Mouse (Mus musculus): ENCODE measurements around the gene Chaf1a. TPM values are rescaled to one million over a fixed set of nuclear protein-coding genes. Genes with fewer than 3 reads are reported as not detected.

Chaf1a gene
- polyA plus RNA-seq, 1 experiment from 2014 or later, result 24.7 TPM

DNA sequence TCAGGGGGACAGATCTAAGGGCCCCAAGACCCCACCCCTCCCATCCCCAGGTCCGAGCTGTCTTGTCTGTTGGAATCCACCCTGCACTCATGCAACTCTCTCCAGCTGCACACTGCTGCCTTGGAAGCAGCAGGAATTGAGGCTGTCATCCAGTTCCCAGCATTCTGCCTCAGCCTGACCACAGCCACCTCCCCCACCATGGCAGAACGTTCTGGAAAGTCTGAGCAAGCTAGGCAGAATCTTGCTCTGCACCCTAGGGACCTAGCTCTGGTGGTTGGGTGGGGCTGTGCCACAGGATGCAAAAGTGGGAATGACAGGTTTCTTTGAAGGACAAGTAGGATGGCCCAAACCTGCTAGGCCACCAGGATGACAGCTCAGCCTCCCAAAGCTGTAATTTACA lies 15.8 kb upstream of the Chaf1a start:
- Histone ChIP-seq H3K27ac (ENCODE audit: low read depth, low read length) (no peak overlapping the region), H3K9ac (ENCODE audit: low read length) (no peak overlapping the region), H3K27me3 (ENCODE audit: control insufficient read depth, insufficient read depth, low read length) (no peaks in the 10 kb centered on the region), H3K36me3 (ENCODE audit: control insufficient read depth, insufficient read depth, low read length) (no peaks in the 10 kb centered on the region), H3K9me3 (ENCODE audit: control insufficient read depth, low read length) (no peaks in the 10 kb centered on the region), H3K4me3 (ENCODE audit: low read depth, low read length) (no peak overlapping the region), H3K4me2 (no peak overlapping the region), H3K4me1 (ENCODE audit: control insufficient read depth, insufficient read depth, low read length) (peaks cover 7% of the 10 kb centered on the region)
- 60% methylated on average over 2 of the region's 2 CpGs for WGBS
- no peak for ATAC-seq (ENCODE audit: low FRiP score)
- DNase-seq (ENCODE audit: low spot score, missing footprints), result no peak

DNA sequence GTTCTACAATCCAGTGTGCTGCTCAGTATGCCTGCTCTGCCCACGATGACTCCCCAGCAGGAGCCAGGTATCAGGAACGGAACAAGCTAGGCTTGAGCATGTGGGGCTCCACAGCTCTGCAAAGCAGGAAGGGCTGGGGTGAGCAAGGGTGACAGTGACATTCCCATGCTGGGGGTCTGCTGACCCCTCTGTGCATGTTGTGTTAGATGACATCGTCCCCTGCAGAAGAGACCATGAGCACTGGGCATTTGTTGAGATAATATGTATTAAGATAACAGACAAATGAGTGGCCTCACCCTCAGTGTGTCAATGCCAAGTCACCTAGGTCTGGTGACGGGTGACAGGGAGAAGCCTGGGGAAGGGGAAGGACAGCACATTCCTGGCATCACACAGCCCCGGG lies 15.3 kb upstream of the Chaf1a start:
- no peaks in the 10 kb centered on the region for H3K27me3 ChIP-seq (ENCODE audit: control insufficient read depth, insufficient read depth, low read length)
- H3K36me3 ChIP-seq (ENCODE audit: control insufficient read depth, insufficient read depth, low read length), result no peaks in the 10 kb centered on the region
- H3K4me1 ChIP-seq (ENCODE audit: control insufficient read depth, insufficient read depth, low read length), result peaks cover 7% of the 10 kb centered on the region
- H3K4me3 ChIP-seq (ENCODE audit: low read depth, low read length), result no peak overlapping the region
- WGBS, result 84% methylated on average over 5 of the region's 5 CpGs
- no peaks in the 10 kb centered on the region for H3K9me3 ChIP-seq (ENCODE audit: control insufficient read depth, low read length)
- no peak for ATAC-seq (ENCODE audit: low FRiP score)
- no peak overlapping the region for H3K9ac ChIP-seq (ENCODE audit: low read length)
- H3K27ac ChIP-seq (ENCODE audit: low read depth, low read length), result no peak overlapping the region
- H3K4me2 ChIP-seq, result no peak overlapping the region
- DNase-seq (ENCODE audit: low spot score, missing footprints), result no peak

DNA sequence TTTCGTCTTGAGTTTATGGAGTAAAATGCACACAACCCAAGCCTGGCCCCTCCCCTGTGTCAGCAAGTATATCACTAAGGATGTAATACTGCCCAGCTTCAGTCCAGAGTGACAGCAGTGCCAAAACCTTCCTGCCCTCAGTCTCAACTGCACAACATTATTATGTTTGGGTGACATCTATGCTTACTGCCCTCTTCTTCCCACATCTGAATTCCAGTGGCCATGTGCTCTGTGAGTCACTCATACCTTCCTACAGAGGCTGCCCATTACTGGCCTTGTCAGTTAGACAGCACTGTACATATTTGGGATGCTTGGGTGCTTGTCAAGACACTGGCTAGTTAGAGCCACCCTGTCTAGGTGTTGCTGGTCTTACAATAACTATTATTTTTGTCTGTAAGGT lies 13.9 kb upstream of the Chaf1a start:
- Histone ChIP-seq H3K27me3 (ENCODE audit: control insufficient read depth, insufficient read depth, low read length) (no peaks in the 10 kb centered on the region), H3K27ac (ENCODE audit: low read depth, low read length) (no peak overlapping the region), H3K4me2 (no peak overlapping the region), H3K36me3 (ENCODE audit: control insufficient read depth, insufficient read depth, low read length) (no peaks in the 10 kb centered on the region), H3K9ac (ENCODE audit: low read length) (no peak overlapping the region), H3K9me3 (ENCODE audit: control insufficient read depth, low read length) (no peaks in the 10 kb centered on the region), H3K4me1 (ENCODE audit: control insufficient read depth, insufficient read depth, low read length) (peaks cover 7% of the 10 kb centered on the region), H3K4me3 (ENCODE audit: low read depth, low read length) (no peak overlapping the region)
- WGBS, result 96% methylated on average over 1 of the region's 1 CpGs
- no peak for ATAC-seq (ENCODE audit: low FRiP score)
- DNase-seq (ENCODE audit: low spot score, missing footprints), result no peak

DNA sequence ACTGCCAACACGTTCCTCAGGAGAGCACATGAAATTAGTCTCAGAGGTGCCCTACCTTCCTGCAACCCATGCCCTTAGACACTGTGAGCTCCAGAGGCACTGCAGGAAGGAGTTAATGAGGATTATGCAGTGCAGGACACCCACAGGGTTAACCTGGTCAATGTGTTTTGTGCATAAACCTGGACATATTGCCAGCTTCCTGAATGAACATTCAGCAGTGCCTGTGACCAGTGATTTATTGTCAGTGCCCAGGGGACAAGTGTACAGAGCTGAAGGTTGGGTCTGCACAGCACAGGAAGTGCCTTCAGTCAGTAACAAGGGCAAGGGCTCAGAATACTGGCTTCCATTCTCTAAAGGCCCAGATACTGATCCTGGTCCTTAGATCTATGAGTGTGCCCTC lies 13.4 kb upstream of the Chaf1a start:
- Histone ChIP-seq H3K4me3 (ENCODE audit: low read depth, low read length) (no peak overlapping the region), H3K9me3 (ENCODE audit: control insufficient read depth, low read length) (no peaks in the 10 kb centered on the region), H3K4me2 (no peak overlapping the region), H3K36me3 (ENCODE audit: control insufficient read depth, insufficient read depth, low read length) (no peaks in the 10 kb centered on the region), H3K27ac (ENCODE audit: low read depth, low read length) (no peak overlapping the region), H3K9ac (ENCODE audit: low read length) (no peak overlapping the region), H3K27me3 (ENCODE audit: control insufficient read depth, insufficient read depth, low read length) (no peaks in the 10 kb centered on the region), H3K4me1 (ENCODE audit: control insufficient read depth, insufficient read depth, low read length) (peaks cover 7% of the 10 kb centered on the region)
- DNase-seq (ENCODE audit: low spot score, missing footprints) (no peak), ATAC-seq (ENCODE audit: low FRiP score) (no peak)
- WGBS, result 73% methylated on average over 1 of the region's 1 CpGs

DNA sequence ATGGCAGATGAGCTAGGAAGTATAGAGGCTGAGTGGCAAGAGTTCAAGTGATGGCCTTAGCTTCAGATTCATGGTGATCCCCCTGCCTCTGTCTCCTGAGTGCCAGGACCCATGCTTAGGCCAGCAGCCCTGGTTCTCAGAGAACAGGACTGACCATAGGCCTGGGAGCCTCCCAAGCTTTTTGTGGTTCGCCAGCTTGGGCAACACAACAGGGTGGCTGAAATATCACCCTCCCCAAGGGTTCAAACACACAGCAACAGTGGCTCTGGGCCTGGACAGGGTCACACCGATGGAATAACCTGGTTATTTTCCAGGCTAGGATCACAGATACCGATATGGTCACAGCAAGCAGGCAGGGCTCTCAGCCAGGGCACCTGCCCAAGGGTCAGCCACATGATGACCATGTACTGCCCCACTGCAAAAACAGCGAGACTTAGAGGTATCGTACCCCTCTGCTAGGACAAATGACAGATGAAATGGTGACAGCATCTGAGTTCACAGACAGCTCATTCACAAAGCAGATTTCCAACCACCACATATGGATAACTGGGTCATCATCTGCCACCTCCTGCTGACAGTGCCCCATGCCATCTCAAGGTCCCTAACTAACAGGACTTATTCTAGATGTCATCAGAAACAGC lies 12.3 kb upstream of the Chaf1a start:
- Histone ChIP-seq H3K27ac (ENCODE audit: low read depth, low read length) (no peak overlapping the region), H3K4me3 (ENCODE audit: low read depth, low read length) (no peak overlapping the region), H3K36me3 (ENCODE audit: control insufficient read depth, insufficient read depth, low read length) (no peaks in the 10 kb centered on the region), H3K27me3 (ENCODE audit: control insufficient read depth, insufficient read depth, low read length) (no peaks in the 10 kb centered on the region), H3K4me1 (ENCODE audit: control insufficient read depth, insufficient read depth, low read length) (peaks cover 5% of the 10 kb centered on the region), H3K4me2 (no peak overlapping the region), H3K9me3 (ENCODE audit: control insufficient read depth, low read length) (no peaks in the 10 kb centered on the region), H3K9ac (ENCODE audit: low read length) (no peak overlapping the region)
- DNase-seq (ENCODE audit: low spot score, missing footprints), result no peak
- no peak for ATAC-seq (ENCODE audit: low FRiP score)
- 95% methylated on average over 5 of the region's 5 CpGs for WGBS

DNA sequence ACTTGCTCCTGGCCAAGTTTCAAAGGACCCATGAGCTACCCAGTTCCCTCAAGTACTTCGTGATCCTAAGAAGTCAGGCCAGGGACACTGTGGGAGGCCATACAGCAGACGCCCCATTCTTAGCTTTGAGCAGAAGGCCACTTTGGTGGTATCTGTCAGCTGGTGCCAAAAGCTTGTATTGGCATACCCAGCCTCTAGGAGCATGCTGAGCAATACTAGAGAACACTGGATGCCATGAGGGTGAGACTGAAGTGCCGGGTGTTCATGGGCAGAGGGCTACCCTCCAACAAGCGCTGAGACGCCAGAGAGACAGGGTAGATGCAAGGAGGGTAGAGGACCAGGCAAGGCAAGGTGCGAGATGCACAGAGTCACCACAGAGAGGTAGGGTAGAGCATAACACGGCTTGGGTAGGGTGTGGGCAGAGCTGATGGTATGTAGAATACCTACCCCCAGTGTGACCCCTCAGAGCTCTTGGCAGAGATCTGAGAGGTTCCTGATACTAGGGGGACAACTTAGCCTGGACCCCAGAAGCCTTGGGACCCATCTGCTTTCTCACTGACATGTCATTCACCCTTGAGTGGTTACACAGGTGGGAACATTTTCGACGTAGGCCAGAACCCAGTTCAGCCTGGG lies 9.9 kb upstream of the Chaf1a start:
- Histone ChIP-seq H3K27me3 (ENCODE audit: control insufficient read depth, insufficient read depth, low read length) (no peaks in the 10 kb centered on the region), H3K4me1 (ENCODE audit: control insufficient read depth, insufficient read depth, low read length) (peaks cover 5% of the 10 kb centered on the region), H3K36me3 (ENCODE audit: control insufficient read depth, insufficient read depth, low read length) (no peaks in the 10 kb centered on the region; the same call in 1 of the 2 replicates), H3K9ac (ENCODE audit: low read length) (no peak overlapping the region), H3K4me2 (no peak overlapping the region), H3K4me3 (ENCODE audit: low read depth, low read length) (no peak overlapping the region), H3K27ac (ENCODE audit: low read depth, low read length) (no peak overlapping the region), H3K9me3 (ENCODE audit: control insufficient read depth, low read length) (no peaks in the 10 kb centered on the region)
- 92% methylated on average over 9 of the region's 9 CpGs for WGBS
- ATAC-seq (ENCODE audit: low FRiP score), result no peak
- DNase-seq (ENCODE audit: low spot score, missing footprints), result no peak

DNA sequence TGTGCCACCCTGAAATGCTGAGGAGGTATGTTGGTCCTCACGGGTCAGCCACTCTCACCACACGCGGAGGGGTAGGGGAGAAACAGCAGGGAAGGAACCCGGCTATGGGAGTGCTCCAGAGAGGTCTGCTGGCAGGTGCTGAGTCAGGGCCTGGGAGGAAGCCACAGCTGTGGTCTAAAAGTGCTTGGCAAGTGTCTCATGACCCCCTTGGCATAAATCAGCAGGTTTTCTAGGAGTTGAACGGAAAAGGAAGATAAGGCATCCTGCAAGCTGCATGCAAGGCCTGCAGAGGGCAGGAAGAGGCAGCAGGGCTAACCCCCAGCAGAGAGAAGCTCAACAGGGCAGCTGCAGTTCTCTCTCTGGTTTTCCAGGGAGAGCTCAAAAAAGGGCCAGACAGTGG lies 9.3 kb upstream of the Chaf1a start:
- DNase-seq (ENCODE audit: low spot score, missing footprints) (no peak), ATAC-seq (ENCODE audit: low FRiP score) (no peak)
- Histone ChIP-seq H3K4me2 (no peak overlapping the region), H3K27ac (ENCODE audit: low read depth, low read length) (no peak overlapping the region), H3K9me3 (ENCODE audit: control insufficient read depth, low read length) (no peaks in the 10 kb centered on the region), H3K9ac (ENCODE audit: low read length) (no peak overlapping the region), H3K4me3 (ENCODE audit: low read depth, low read length) (no peak overlapping the region), H3K4me1 (ENCODE audit: control insufficient read depth, insufficient read depth, low read length) (peaks cover 9% of the 10 kb centered on the region), H3K36me3 (ENCODE audit: control insufficient read depth, insufficient read depth, low read length) (no peaks in the 10 kb centered on the region; the same call in 1 of the 2 replicates), H3K27me3 (ENCODE audit: control insufficient read depth, insufficient read depth, low read length) (no peaks in the 10 kb centered on the region)
- WGBS, result 75% methylated on average over 5 of the region's 5 CpGs

DNA sequence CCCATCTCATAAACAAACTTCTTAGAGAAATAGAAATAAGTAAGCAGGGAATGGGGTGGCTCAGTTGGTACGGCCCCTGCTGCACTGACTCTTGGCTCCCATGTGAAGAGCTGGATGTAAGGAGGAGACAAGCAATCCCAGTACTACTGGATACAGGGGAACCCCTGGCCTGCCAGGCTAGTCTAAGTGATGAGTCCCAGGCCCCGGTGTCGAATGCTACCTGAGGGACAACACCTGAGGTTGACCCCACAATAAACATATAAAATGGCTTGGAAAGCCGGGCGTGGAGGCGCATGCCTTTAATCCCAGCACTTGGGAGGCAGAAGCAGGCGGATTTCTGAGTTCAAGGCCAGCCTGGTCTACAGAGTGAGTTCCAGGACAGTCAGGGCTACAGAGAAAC lies 8.8 kb upstream of the Chaf1a start:
- Histone ChIP-seq H3K4me1 (ENCODE audit: control insufficient read depth, insufficient read depth, low read length) (peaks cover 9% of the 10 kb centered on the region), H3K4me3 (ENCODE audit: low read depth, low read length) (no peak overlapping the region), H3K27ac (ENCODE audit: low read depth, low read length) (no peak overlapping the region), H3K36me3 (ENCODE audit: control insufficient read depth, insufficient read depth, low read length) (no peaks in the 10 kb centered on the region; the same call in 1 of the 2 replicates), H3K9me3 (ENCODE audit: control insufficient read depth, low read length) (no peaks in the 10 kb centered on the region), H3K9ac (ENCODE audit: low read length) (no peak overlapping the region), H3K27me3 (ENCODE audit: control insufficient read depth, insufficient read depth, low read length) (no peaks in the 10 kb centered on the region), H3K4me2 (no peak overlapping the region)
- 94% methylated on average over 7 of the region's 7 CpGs for WGBS
- DNase-seq (ENCODE audit: low spot score, missing footprints), result no peak
- no peak for ATAC-seq (ENCODE audit: low FRiP score)

DNA sequence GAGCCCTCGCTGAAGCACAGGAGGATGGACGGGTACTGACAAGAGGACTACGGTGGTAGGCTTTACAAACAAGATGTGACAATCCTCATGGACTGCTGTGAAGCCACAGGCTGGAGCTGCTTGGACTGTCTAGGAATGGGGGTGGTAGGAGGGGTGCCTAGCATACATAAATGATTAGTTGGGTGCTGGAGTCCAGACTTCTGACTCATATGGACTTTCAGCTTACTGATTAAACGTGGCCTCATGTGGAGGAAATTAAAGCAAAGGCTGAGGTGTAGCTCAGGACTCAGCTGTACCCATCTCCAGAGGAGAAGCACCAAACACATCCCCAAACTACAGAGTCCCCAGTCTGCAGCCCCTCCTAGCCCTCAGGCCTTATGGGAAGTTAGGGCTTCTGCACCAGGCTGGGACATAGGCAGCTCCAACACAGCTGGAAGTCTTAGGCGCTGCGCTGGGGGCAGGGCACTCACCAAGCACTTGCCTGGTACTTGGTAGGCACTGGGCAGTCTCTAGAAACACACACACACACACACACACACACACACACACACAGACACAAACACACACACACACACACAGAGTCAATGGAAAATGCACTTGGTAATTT lies 8.0 kb upstream of the Chaf1a start:
- Histone ChIP-seq H3K4me2 (no peak overlapping the region), H3K36me3 (ENCODE audit: control insufficient read depth, insufficient read depth, low read length) (no peaks in the 10 kb centered on the region; the same call in 1 of the 2 replicates), H3K4me1 (ENCODE audit: control insufficient read depth, insufficient read depth, low read length) (peaks cover 9% of the 10 kb centered on the region), H3K4me3 (ENCODE audit: low read depth, low read length) (no peak overlapping the region), H3K9me3 (ENCODE audit: control insufficient read depth, low read length) (no peaks in the 10 kb centered on the region), H3K9ac (ENCODE audit: low read length) (peak overlapping the region; percentile 24; the same call in 1 of the 2 replicates), H3K27me3 (ENCODE audit: control insufficient read depth, insufficient read depth, low read length) (no peaks in the 10 kb centered on the region), H3K27ac (ENCODE audit: low read depth, low read length) (no peak overlapping the region)
- no peak for DNase-seq (ENCODE audit: low spot score, missing footprints)
- 70% methylated on average over 6 of the region's 6 CpGs for WGBS
- ATAC-seq (ENCODE audit: low FRiP score), result no peak
